Mouse (Mus musculus): ENCODE data around the gene 0610010F05Rik. TPM values are rescaled to one million over a fixed set of nuclear protein-coding genes. Genes with fewer than 3 reads are reported as not detected.
"Not testable (repeated sequence)": the region's sequence is repeated elsewhere in the genome, so short reads cannot be mapped to it uniquely, and the experiment has no call there.

The 0610010F05Rik gene
- polyA plus RNA-seq, 1 experiment from 2014 or later: 93.3 TPM

DNA sequence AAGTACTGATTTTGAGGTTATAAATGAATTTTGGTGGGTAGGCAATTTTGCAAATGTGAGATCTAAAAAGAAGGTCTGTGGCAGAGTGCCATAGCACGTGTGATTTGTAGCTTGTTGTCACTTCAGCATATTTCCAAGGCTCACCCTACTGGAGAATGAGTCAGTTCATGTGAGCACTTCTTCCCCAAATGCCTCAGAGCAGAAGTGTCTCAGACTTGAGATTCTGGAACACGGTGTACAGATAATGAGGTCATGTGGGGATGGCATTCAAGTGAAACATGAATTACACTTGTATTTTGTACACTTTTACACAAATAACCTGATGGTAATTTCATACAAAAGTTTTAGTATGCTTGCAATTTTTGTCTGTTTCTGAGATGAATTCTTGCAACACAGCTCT, 24.4 kb upstream of the 0610010F05Rik start:
- Histone ChIP-seq H3K36me3 (peaks cover 3% of the 10 kb centered on the region), H3K4me2 (replicated peaks) (no peak overlapping the region), H3K4me3 (no peak overlapping the region), H3K9me3 (no peaks in the 10 kb centered on the region), H3K27ac (no peak overlapping the region), H3K9ac (no peak overlapping the region), H3K27me3 (replicated peaks) (no peaks in the 10 kb centered on the region), H3K4me1 (no peaks in the 10 kb centered on the region)
- ATAC-seq (ENCODE audit: low FRiP score, low read depth): no peak
- 89% methylated on average over 2 of the region's 2 CpGs for WGBS

- Histone ChIP-seq H3K9me3 (no peaks in the 10 kb centered on the region), H3K36me3 (peaks cover 15% of the 10 kb centered on the region), H3K27ac (no peak overlapping the region), H3K4me2 (replicated peaks) (no peak overlapping the region), H3K9ac (no peak overlapping the region), H3K4me1 (no peaks in the 10 kb centered on the region), H3K4me3 (no peak overlapping the region), H3K27me3 (replicated peaks) (no peaks in the 10 kb centered on the region)
- ATAC-seq (ENCODE audit: low FRiP score, low read depth): no peak
- WGBS: 46% methylated on average over 3 of the region's 3 CpGs
Measured at GRCm38 (mm10) chr11:23653666-23654065, 20.2 kb upstream of the 0610010F05Rik start.

GRCm38 (mm10) chr11:23647835-23648234, 14.4 kb upstream of the 0610010F05Rik start:
- no peaks in the 10 kb centered on the region for H3K27me3 ChIP-seq (replicated peaks)
- peaks cover 23% of the 10 kb centered on the region for H3K36me3 ChIP-seq
- no peaks in the 10 kb centered on the region for H3K9me3 ChIP-seq
- WGBS: 91% methylated on average over 3 of the region's 3 CpGs
- H3K4me1 ChIP-seq: no peaks in the 10 kb centered on the region
- H3K27ac ChIP-seq: no peak overlapping the region
- H3K4me2 ChIP-seq (replicated peaks): no peak overlapping the region
- H3K4me3 ChIP-seq: no peak overlapping the region
- H3K9ac ChIP-seq: no peak overlapping the region
- ATAC-seq (ENCODE audit: low FRiP score, low read depth): no peak

DNA sequence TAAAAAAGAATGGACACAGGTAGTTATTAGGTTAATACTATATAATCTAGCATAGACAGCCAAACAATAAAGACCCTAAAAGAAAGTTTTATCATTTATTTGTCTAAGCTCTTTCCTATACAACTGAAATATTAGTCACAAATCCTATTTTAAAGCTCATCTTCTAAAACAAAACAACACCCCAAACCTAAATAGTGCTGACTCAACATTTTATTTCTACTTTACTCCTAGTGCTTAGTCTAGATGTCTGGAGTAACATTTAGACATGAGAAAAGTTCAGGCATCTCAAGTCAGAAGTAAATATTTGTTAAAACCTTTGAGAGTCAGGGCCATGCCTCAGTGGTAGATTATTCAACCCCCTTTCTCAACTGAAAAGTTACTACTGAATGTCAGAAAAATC, 14.0 kb upstream of the 0610010F05Rik start:
- H3K4me3 ChIP-seq: no peak overlapping the region
- no peaks in the 10 kb centered on the region for H3K4me1 ChIP-seq
- no peak for ATAC-seq (ENCODE audit: low FRiP score, low read depth)
- no peak overlapping the region for H3K27ac ChIP-seq
- no peaks in the 10 kb centered on the region for H3K9me3 ChIP-seq
- H3K27me3 ChIP-seq (replicated peaks): no peaks in the 10 kb centered on the region
- no peak overlapping the region for H3K9ac ChIP-seq
- peaks cover 23% of the 10 kb centered on the region for H3K36me3 ChIP-seq
- no peak overlapping the region for H3K4me2 ChIP-seq (replicated peaks)

DNA sequence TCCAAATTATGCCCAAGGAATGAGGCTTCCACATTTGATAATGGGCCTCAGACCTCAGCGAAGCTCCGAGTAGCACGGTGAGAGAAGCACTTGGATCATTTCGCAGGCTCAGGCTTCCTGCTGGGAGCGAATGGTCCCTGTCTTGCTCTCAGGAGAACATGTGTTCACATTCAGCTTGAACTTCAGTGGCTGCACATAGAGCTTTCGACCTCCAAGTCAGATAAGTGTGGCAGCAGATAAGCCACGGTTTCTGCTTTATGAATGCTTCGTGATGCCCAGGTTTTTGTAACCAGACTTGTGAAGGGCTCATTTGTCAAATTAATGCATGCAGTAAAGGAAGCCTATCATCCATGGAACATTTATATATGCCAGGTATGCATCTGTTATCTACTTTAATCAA, 1.1 kb upstream of the 0610010F05Rik start:
- no peaks in the 10 kb centered on the region for H3K9me3 ChIP-seq
- ATAC-seq (ENCODE audit: low FRiP score, low read depth): no peak
- no peak overlapping the region for H3K4me3 ChIP-seq
- no peak overlapping the region for H3K9ac ChIP-seq
- peaks cover 4% of the 10 kb centered on the region; the same call in 1 of the 2 replicates for H3K36me3 ChIP-seq
- WGBS: 63% methylated on average over 8 of the region's 8 CpGs
- no peaks in the 10 kb centered on the region for H3K27me3 ChIP-seq (replicated peaks)
- H3K4me1 ChIP-seq: peaks cover 8% of the 10 kb centered on the region; the same call in 1 of the 2 replicates
- H3K4me2 ChIP-seq (replicated peaks): no peak overlapping the region
- no peak overlapping the region for H3K27ac ChIP-seq

DNA sequence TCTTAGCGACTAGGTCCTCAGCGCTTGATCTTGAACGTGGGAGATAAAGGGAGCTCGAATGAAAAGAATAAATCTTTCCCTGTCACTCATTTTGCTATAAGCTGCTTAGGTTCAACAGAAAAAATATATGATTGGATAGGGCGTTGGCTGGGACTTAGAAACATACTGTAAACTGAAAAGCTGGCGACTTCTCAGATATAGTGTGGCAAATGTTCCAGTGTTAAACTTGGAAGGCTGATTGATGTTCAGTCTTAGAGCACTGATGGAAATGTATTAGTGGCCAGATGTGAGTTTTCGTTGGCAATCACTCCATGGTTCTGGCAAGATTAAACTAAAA, 408 bp upstream of the 0610010F05Rik start:
- Histone ChIP-seq H3K27ac (peak overlapping the region; percentile 7; the same call in 1 of the 2 replicates), H3K4me2 (replicated peaks) (peak overlapping the region; percentile 68), H3K36me3 (no peaks in the 10 kb centered on the region), H3K9me3 (no peaks in the 10 kb centered on the region), H3K27me3 (replicated peaks) (no peaks in the 10 kb centered on the region), H3K4me1 (peaks cover 8% of the 10 kb centered on the region; the same call in 1 of the 2 replicates), H3K4me3 (peak overlapping the region; percentile 85), H3K9ac (peak overlapping the region; percentile 94; the same call in 1 of the 2 replicates)
- ATAC-seq (ENCODE audit: low FRiP score, low read depth): no peak
- 11% methylated on average over 7 of the region's 7 CpGs for WGBS

DNA sequence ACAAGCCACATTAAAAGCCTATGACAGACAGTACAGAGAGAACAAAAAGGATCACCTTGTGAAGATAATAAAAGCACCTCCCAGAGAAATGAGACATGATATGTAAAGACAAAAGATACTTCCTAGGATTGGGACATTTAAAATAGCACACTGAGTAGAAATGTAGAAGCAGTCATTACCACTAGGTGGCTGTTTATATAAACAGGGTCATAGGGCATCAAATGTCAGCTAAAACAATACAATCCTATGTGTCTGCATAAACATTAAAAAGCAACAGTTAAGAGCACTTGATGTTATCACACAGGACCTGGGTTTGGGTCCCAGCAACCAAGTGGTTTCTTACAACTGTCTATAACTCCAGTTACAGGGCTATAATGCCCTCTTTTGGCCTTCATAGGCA, 2.8 kb downstream of the 0610010F05Rik start:
- peaks cover 12% of the 10 kb centered on the region for H3K36me3 ChIP-seq
- no peaks in the 10 kb centered on the region for H3K9me3 ChIP-seq
- no peak for ATAC-seq (ENCODE audit: low FRiP score, low read depth)
- H3K4me1 ChIP-seq: peaks cover 8% of the 10 kb centered on the region; the same call in 1 of the 2 replicates
- H3K27me3 ChIP-seq (replicated peaks): no peaks in the 10 kb centered on the region
- H3K27ac ChIP-seq: no peak overlapping the region
- H3K4me2 ChIP-seq (replicated peaks): no peak overlapping the region
- H3K4me3 ChIP-seq: no peak overlapping the region
- H3K9ac ChIP-seq: no peak overlapping the region

- H3K9me3 ChIP-seq: no peaks in the 10 kb centered on the region
- H3K27ac ChIP-seq: no peak overlapping the region
- peaks cover 13% of the 10 kb centered on the region; the same call in 1 of the 2 replicates for H3K36me3 ChIP-seq
- H3K4me2 ChIP-seq (replicated peaks): no peak overlapping the region
- WGBS: 90% methylated on average over 5 of the region's 5 CpGs
- no peak for ATAC-seq (ENCODE audit: low FRiP score, low read depth)
- no peak overlapping the region for H3K4me3 ChIP-seq
- no peaks in the 10 kb centered on the region for H3K4me1 ChIP-seq
- H3K27me3 ChIP-seq (replicated peaks): no peaks in the 10 kb centered on the region
- no peak overlapping the region for H3K9ac ChIP-seq
Measured at GRCm38 (mm10) chr11:23618995-23619394, 14.4 kb downstream of the 0610010F05Rik start.

DNA sequence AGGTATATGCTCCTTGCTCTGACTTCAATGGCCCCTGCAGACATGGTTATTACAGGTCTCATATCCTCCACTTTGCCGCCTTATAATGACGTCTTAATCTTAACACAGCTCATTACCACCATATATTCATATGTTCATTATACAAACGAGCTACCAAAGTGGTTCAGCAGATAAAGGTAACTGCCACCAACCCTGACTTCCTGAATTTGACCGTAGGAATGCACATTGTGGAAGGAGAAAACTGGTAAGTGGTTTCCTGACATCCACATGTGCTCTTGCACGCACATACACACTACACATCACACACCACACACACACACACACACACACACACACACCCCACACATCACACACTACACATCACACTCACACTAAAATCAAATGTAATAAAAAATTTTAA, 18.9 kb downstream of the 0610010F05Rik start:
- 90% methylated on average over 5 of the region's 5 CpGs for WGBS
- ATAC-seq (ENCODE audit: low FRiP score, low read depth): no peak
- peaks cover 12% of the 10 kb centered on the region for H3K36me3 ChIP-seq

GRCm38 (mm10) chr11:23607291-23607690, 26.1 kb downstream of the 0610010F05Rik start:
- H3K4me1 ChIP-seq; H3K4me2 ChIP-seq (replicated peaks); H3K4me3 ChIP-seq; H3K27me3 ChIP-seq (replicated peaks); ATAC-seq (ENCODE audit: low FRiP score, low read depth); H3K9ac ChIP-seq; H3K27ac ChIP-seq; H3K9me3 ChIP-seq: not testable (repeated sequence)
- H3K36me3 ChIP-seq: peaks cover 45% of the 10 kb centered on the region
- 93% methylated on average over 6 of the region's 6 CpGs for WGBS

More for the DNA sequence above, 18.9 kb downstream of the 0610010F05Rik start:
- Histone ChIP-seq H3K27me3 (replicated peaks) (no peaks in the 10 kb centered on the region), H3K27ac (no peak overlapping the region), H3K4me2 (replicated peaks) (no peak overlapping the region), H3K9ac (no peak overlapping the region), H3K4me1 (no peaks in the 10 kb centered on the region), H3K4me3 (no peak overlapping the region), H3K9me3 (no peaks in the 10 kb centered on the region)

DNA sequence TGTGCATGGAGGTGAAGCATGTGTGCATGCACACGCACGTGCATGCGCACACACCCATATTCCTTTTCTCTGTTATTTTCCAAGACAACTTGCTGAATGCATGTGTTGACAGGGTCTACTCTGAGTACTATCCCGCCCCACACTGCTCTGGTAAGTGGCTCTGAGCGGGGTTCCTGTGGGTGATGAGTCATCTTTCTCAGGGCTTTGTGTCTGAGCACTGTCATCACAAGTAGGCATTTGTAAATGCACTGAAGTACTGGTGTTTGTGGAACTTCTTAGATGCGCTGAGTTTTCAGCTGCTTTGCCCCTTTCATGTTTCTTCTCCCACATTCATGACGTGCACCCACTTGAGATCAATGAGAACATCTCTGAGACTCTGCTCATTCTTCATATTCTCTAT, 63.3 kb downstream of the 0610010F05Rik start:
- Histone ChIP-seq H3K36me3 (peaks cover 26% of the 10 kb centered on the region), H3K27me3 (replicated peaks) (no peaks in the 10 kb centered on the region), H3K4me1 (no peaks in the 10 kb centered on the region), H3K9me3 (no peaks in the 10 kb centered on the region), H3K4me2 (replicated peaks) (no peak overlapping the region), H3K27ac (no peak overlapping the region), H3K9ac (no peak overlapping the region), H3K4me3 (no peak overlapping the region)
- WGBS: 94% methylated on average over 7 of the region's 7 CpGs
- no peak for ATAC-seq (ENCODE audit: low FRiP score, low read depth)

DNA sequence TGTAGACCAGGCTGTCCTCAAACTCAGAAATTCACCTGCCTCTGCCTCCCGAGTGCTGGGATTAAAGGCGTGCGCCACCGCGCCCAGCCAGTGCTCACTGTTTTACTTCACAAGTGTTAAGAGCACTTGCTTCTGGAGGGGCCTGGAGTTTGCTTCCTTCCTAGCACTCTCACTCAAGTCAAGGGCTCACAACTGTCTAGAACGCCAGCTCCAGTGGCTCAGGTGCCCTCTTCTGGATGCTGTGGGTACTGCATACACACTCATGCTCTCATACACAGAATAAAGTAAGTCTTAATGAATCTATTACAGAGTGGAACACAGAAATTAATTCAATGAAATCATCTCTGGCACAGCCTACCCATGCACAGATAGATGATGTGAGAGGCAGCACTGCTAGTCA, 67.7 kb downstream of the 0610010F05Rik start:
- H3K4me2 ChIP-seq (replicated peaks): no peak overlapping the region
- 58% methylated on average over 6 of the region's 6 CpGs for WGBS
- H3K4me3 ChIP-seq: no peak overlapping the region
- no peaks in the 10 kb centered on the region for H3K27me3 ChIP-seq (replicated peaks)
- H3K9me3 ChIP-seq: no peaks in the 10 kb centered on the region
- no peak overlapping the region for H3K9ac ChIP-seq
- no peaks in the 10 kb centered on the region for H3K4me1 ChIP-seq
- ATAC-seq (ENCODE audit: low FRiP score, low read depth): peak; percentile 58; the same call in 1 of the 2 replicates
- peaks cover 13% of the 10 kb centered on the region; the same call in 1 of the 2 replicates for H3K36me3 ChIP-seq
- no peak overlapping the region for H3K27ac ChIP-seq

DNA sequence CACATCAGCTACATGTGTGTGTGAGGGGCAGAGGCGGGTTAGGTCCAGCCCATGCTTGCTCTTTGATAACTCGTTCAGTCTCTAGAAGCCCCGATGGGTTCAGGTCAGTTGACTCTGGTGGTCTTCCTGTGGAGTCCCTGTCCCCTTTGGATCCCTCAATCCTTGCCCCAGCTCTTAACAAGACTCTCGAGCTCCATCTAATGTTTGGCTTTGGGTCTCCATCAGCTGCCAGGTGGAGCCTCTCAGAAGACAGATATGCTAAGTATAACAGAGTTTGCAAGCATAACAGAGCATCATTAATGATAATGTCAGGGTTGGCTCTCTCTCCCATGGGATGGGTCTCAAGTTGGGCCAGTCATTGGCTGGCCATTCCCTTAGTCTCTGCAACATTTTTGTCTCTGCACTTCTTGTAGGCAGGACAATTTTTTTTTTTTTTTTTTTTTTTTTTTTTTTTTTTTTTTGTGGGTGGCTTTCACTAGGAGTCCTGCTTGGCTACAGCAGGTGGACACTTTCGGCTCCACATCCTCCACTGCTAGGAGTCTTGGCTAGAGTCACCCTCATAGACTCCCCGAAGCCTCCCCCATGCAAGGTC, 76.3 kb downstream of the 0610010F05Rik start:
- Histone ChIP-seq H3K4me1 (no peaks in the 10 kb centered on the region), H3K27me3 (replicated peaks) (no peaks in the 10 kb centered on the region), H3K4me3 (no peak overlapping the region), H3K9ac (no peak overlapping the region), H3K9me3 (no peaks in the 10 kb centered on the region), H3K4me2 (replicated peaks) (no peak overlapping the region), H3K27ac (no peak overlapping the region), H3K36me3 (no peaks in the 10 kb centered on the region)
- no peak for ATAC-seq (ENCODE audit: low FRiP score, low read depth)
- 73% methylated on average over 6 of the region's 6 CpGs for WGBS

Data from neural tube, embryonic 12.5 days (tissue).